Comparison of ENCODE assay signal across 10 mouse cellular contexts in the genomic region with DNA sequence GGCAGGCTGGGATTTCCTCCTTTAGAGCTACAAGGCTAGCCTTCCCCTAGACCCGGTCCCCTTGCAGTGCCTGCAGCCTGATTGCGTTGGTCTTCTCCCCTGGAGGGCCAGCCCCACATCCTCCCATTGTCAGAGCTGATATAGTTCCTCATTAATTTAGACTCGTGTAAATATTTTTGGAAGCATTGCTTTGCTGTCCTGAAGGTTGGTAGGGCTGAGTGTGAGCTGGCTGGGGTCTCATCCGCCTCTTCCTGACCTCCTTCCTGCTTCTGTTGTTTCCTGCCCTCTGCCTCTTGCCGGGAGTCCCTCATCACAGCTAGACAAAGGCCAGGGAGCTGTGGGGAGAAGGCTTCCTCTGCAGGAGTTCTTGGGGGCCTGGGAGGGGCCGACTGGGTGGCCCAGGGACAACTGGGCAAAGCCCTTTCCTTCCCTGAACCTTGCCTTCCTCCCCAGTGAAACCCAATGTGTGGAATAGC. TPM values are rescaled to one million over a fixed set of nuclear protein-coding genes. Genes with fewer than 3 reads are reported as not detected.
DNase-seq lines count a peak whose midpoint lies in the region; ATAC-seq lines count a peak whose summit lies in the region.
"Had no signal": no experiment of that assay in that cellular context is flagged by ENCODE, and none has a peak within 500 bp of the region (broad histone marks: within the 10 kb centered on the region; RNA-seq: fewer than 3 reads in every experiment).

No protein-coding gene starts in this region.

- H3K4me1 ChIP-seq in forebrain, embryonic 16.5 days (replicated peaks; ENCODE audit: control insufficient read depth, insufficient read depth, low read length): no peaks in the 10 kb centered on the region
- H3K4me1 ChIP-seq in forebrain, embryonic 14.5 days (ENCODE audit: control insufficient read depth, insufficient read depth, low read length): no peaks in the 10 kb centered on the region
- H3K4me1 ChIP-seq in lung, embryonic 15.5 days: peaks cover 15% of the 10 kb centered on the region; the same call in 1 of the 2 replicates

- no peak overlapping the region for H3K4me3 ChIP-seq in forebrain, embryonic 16.5 days (replicated peaks; ENCODE audit: low read length)
- no peak overlapping the region for H3K4me3 ChIP-seq in forebrain, embryonic 14.5 days (ENCODE audit: low read depth, low read length)
- H3K4me3 ChIP-seq in lung, embryonic 15.5 days: no peak overlapping the region

- no peaks in the 10 kb centered on the region for H3K36me3 ChIP-seq in forebrain, embryonic 16.5 days (ENCODE audit: control insufficient read depth, insufficient read depth)
- H3K36me3 ChIP-seq in forebrain, embryonic 14.5 days (ENCODE audit: control insufficient read depth, insufficient read depth, low read length): no peaks in the 10 kb centered on the region
- no peaks in the 10 kb centered on the region for H3K36me3 ChIP-seq in lung, embryonic 15.5 days

- no peak overlapping the region for H3K27ac ChIP-seq in forebrain, embryonic 16.5 days (ENCODE audit: low read length)
- no peak overlapping the region for H3K27ac ChIP-seq in forebrain, embryonic 14.5 days (ENCODE audit: low read depth, low read length)
- peak overlapping the region; percentile 79 for H3K27ac ChIP-seq in lung, embryonic 15.5 days

- no peaks in the 10 kb centered on the region for H3K27me3 ChIP-seq in forebrain, embryonic 16.5 days (replicated peaks; ENCODE audit: control insufficient read depth, insufficient read depth, low read length)
- H3K27me3 ChIP-seq in forebrain, embryonic 14.5 days (replicated peaks; ENCODE audit: control insufficient read depth, insufficient read depth, low read length): no peaks in the 10 kb centered on the region
- no peaks in the 10 kb centered on the region for H3K27me3 ChIP-seq in lung, embryonic 15.5 days

- no peak overlapping the region for H3K9ac ChIP-seq in forebrain, embryonic 16.5 days (replicated peaks; ENCODE audit: low read depth, low read length)
- no peak overlapping the region for H3K9ac ChIP-seq in forebrain, embryonic 14.5 days (ENCODE audit: low read length)
- H3K9ac ChIP-seq in lung, embryonic 15.5 days: no peak overlapping the region

- no peak overlapping the region for H3K4me2 ChIP-seq in forebrain, embryonic 16.5 days (ENCODE audit: low read length)
- no peak overlapping the region for H3K4me2 ChIP-seq in forebrain, embryonic 14.5 days (ENCODE audit: low read length)
- H3K4me2 ChIP-seq in lung, embryonic 15.5 days: no peak overlapping the region

- H3K9me3 ChIP-seq in forebrain, embryonic 16.5 days (ENCODE audit: control insufficient read depth, low read length): no peaks in the 10 kb centered on the region
- H3K9me3 ChIP-seq in forebrain, embryonic 14.5 days (replicated peaks; ENCODE audit: control insufficient read depth, low read length): no peaks in the 10 kb centered on the region
- H3K9me3 ChIP-seq in lung, embryonic 15.5 days: no peaks in the 10 kb centered on the region

- no peak for DNase-seq in forebrain, embryonic 14.5 days (ENCODE audit: low spot score)
- peak; percentile 51 to 79 for DNase-seq in heart, adult 18-20 months
- DNase-seq in kidney, adult 8-10 months: peak; percentile 33 to 44
- DNase-seq in ovary, adult 18-20 months (ENCODE audit: low spot score): no peak
- DNase-seq in layer of hippocampus, postnatal 14 days (ENCODE audit: low spot score in 2 of 2): no peak
- no peak for DNase-seq in right cerebral cortex, postnatal 25 days

- WGBS in forebrain, embryonic 16.5 days: 47% methylated on average over 6 of the region's 6 CpGs
- WGBS in forebrain, embryonic 14.5 days: 39% methylated on average over 6 of the region's 6 CpGs
- 33% methylated on average over 6 of the region's 6 CpGs for WGBS in lung, embryonic 15.5 days

- 0 out of 2 replicates have a peak, but pooled peaks have one; percentile 23 for ATAC-seq in forebrain, embryonic 16.5 days
- no peak for ATAC-seq in forebrain, embryonic 14.5 days
- ATAC-seq in lung, embryonic 15.5 days (ENCODE audit: borderline replicate concordance, extremely low read depth, low FRiP score, low TSS enrichment): peak; percentile 75
- ATAC-seq: activated CD4-positive, CD25-positive, alpha-beta regulatory T cell, adult 4 months had no signal

RNA-seq across cellular contexts. Expression of a gene that starts 6.5 kb away (rescaled TPM):
- polyA plus RNA-seq in forebrain, embryonic 16.5 days (2015; fragmentation: Nextera tagmentation; extraction: Ambion mirVana): 20.7 and 34.3 TPM in 2 replicates
- 24.8 and 25.6 TPM in 2 replicates for polyA plus RNA-seq in forebrain, embryonic 14.5 days (2014; fragmentation: Nextera tagmentation; extraction: Ambion mirVana)
- total RNA-seq in heart, adult 18-20 months (2021): 10 to 100 TPM in 1 of 2 experiments, 1 to 10 TPM in 1; 5.7 to 11.3 TPM
- polyA plus RNA-seq in lung, embryonic 15.5 days (2015; fragmentation: Nextera tagmentation; extraction: Ambion mirVana): 181 and 184 TPM in 2 replicates
- total RNA-seq in layer of hippocampus, postnatal 14 days (2021): 1 to 10 TPM; 6.1 to 8.1 TPM
- polyA plus RNA-seq: activated CD4-positive, CD25-positive, alpha-beta regulatory T cell, adult 4 months; C2C12 had no signal

Comparison
In these comparisons a context has a peak if more than half of its experiments do, and no peak if none do; other contexts are left out.
1. DNase-seq: peak in heart, adult 18-20 months (2 of 2) and kidney, adult 8-10 months (2 of 2); none in forebrain, embryonic 14.5 days (single experiment), ovary, adult 18-20 months (single experiment), layer of hippocampus, postnatal 14 days (0 of 2) and right cerebral cortex, postnatal 25 days (single experiment).